Mouse (Mus musculus) forebrain, embryonic 11.5 days (tissue): ENCODE measurements around the gene Ssbp3. TPM values are rescaled to one million over a fixed set of nuclear protein-coding genes. Genes with fewer than 3 reads are reported as not detected.

ENCODE experiments used
- ATAC-seq: fragments of 200-750 bp; cut with Nextera tagmentation; replicated peaks from 2 replicates; pipeline ENCODE4 v1.8.0; 2017; ENCODE audit warnings: moderate TSS enrichment; ENCODE audit not compliant: low FRiP score
- DNase-seq: peaks from one replicate; pipeline ENCODE4 v3.0.0-alpha.2; 2017; ENCODE audit warnings: low spot score
- H3K27ac ChIP-seq: fragments of 300-500 bp; sonication (generic); 2 replicates; pipeline ENCODE4 v1.5.1; 2014; ENCODE audit warnings: low read depth, low read length
- H3K27me3 ChIP-seq: fragments of 300-500 bp; sonication (generic); 2 replicates; pipeline ENCODE4 v1.6.1; 2014; ENCODE audit warnings: mild to moderate bottlenecking, low read length, mixed read lengths; ENCODE audit not compliant: control insufficient read depth, insufficient read depth
- H3K36me3 ChIP-seq: fragments of 300-500 bp; sonication (generic); 2 replicates; pipeline ENCODE4 v1.6.1; 2014; ENCODE audit warnings: mild to moderate bottlenecking, low read length, moderate library complexity, mixed read lengths; ENCODE audit not compliant: control insufficient read depth, insufficient read depth
- H3K4me1 ChIP-seq: fragments of 300-500 bp; sonication (generic); replicated peaks from 2 replicates; pipeline ENCODE4 v1.6.1; 2014; ENCODE audit warnings: low read length, mixed read lengths; ENCODE audit not compliant: control insufficient read depth, insufficient read depth
- H3K4me2 ChIP-seq: fragments of 300-500 bp; sonication (generic); 2 replicates; pipeline ENCODE4 v1.6.1; 2014; ENCODE audit warnings: low read depth, mild to moderate bottlenecking, low read length, moderate library complexity, mixed read lengths; ENCODE audit not compliant: severe bottlenecking
- H3K4me3 ChIP-seq: fragments of 300-500 bp; sonication (generic); 2 replicates; pipeline ENCODE4 v1.5.1; 2014; ENCODE audit warnings: low read depth, low read length
- H3K9ac ChIP-seq: fragments of 300-500 bp; sonication (generic); 2 replicates; pipeline ENCODE4 v1.6.1; 2014; ENCODE audit warnings: low read length
- H3K9me3 ChIP-seq: fragments of 300-500 bp; sonication (generic); 2 replicates; pipeline ENCODE4 v1.6.1; 2016; ENCODE audit warnings: low read length, mixed read lengths; ENCODE audit not compliant: control insufficient read depth
- WGBS: fragments of 180-500 bp; shearing (Covaris S2); extraction: QIAGEN DNeasy Blood & Tissue Kit; methylation state at CpG from one replicate; pipeline ENCODE4 v1.1.7; 2014; 5-methylcytosine and 5-hydroxymethylcytosine counted together
- polyA plus RNA-seq: library from polyadenylated mRNA; unstranded; fragments of >200 nt; fragmentation: Nextera tagmentation; extraction: Ambion mirVana; gene quantifications from 2 replicates; pipeline ENCODE4 v1.2.1, GENCODE M21; 2014

The Ssbp3 gene
- polyA plus RNA-seq, 1 experiment from 2014 or later = 135 TPM

DNA sequence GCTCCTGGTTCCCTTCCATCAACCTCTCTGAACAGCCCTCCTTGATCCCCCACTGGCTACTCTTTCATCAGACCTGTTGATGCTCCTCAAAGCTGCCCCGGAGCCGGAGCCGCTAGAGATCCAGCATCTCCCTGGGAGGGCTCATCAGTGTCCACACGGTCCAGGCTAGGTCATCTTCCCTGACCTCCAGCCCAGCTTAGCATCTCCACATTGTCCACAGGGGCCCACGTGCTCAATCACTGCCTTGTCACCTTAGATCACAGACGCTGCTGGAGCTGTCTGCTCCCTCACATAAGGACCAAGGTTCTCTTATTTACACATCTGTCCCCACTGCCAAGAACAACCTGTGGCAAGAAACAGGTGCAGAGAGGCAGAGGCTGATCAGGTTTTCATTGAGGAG is 9.8 kb upstream of the Ssbp3 start:
- Histone ChIP-seq H3K4me2 (no peak overlapping the region), H3K27ac (no peak overlapping the region), H3K4me1 (no peaks in the 10 kb centered on the region), H3K9me3 (no peaks in the 10 kb centered on the region), H3K9ac (no peak overlapping the region), H3K36me3 (no peaks in the 10 kb centered on the region), H3K27me3 (no peaks in the 10 kb centered on the region), H3K4me3 (no peak overlapping the region)
- DNase-seq (no peak), ATAC-seq (no peak)
- WGBS = 36% methylated on average over 6 of the region's 6 CpGs

DNA sequence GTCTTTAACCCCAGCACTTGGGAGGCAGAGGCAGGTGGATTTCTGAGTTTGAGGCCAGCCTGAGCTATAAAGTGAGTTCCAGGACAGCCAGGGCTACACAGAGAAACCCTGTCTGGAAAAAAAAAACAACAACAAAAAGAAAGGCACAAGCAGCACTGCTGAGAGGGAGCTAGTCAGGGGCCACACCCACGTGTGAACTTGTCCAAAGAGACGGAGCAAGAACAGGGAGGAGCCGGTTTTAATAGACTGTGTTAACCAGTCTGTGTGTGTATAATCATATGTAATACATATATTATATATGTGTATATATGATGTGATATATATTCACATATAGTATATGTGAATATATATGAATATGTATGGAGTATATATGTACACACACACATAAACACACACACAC is 8.9 kb upstream of the Ssbp3 start:
- no peak for ATAC-seq
- no peaks in the 10 kb centered on the region for H3K4me1 ChIP-seq

DNA sequence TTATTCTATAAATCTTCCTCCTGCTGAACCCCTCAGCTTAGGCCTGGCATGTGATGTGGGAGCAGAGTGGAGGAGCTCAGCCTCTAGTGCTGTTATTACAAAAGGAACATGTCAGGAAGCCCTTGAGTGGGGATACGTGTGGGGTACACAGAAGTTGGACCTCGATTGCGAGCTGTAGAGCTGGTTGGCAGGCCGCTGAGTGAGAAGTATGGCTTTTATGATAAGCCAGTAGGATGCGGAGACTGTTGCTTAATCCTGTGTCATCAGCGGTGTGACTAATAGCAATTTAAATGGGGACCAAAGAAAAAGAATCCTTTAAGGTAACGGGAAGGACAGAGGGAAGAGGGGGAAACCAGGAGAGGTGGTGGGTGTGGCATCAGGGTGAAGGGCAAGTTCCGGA is 8.3 kb upstream of the Ssbp3 start:
- 73% methylated on average over 8 of the region's 8 CpGs for WGBS
- DNase-seq = no peak
- no peak overlapping the region for H3K27ac ChIP-seq
- H3K27me3 ChIP-seq = no peaks in the 10 kb centered on the region
- no peaks in the 10 kb centered on the region for H3K9me3 ChIP-seq
- H3K36me3 ChIP-seq = no peaks in the 10 kb centered on the region
- H3K4me2 ChIP-seq = no peak overlapping the region
- ATAC-seq = no peak
- H3K4me3 ChIP-seq = no peak overlapping the region
- H3K9ac ChIP-seq = no peak overlapping the region
- no peaks in the 10 kb centered on the region for H3K4me1 ChIP-seq

More for the DNA sequence above, 8.9 kb upstream of the Ssbp3 start:
- no peaks in the 10 kb centered on the region for H3K36me3 ChIP-seq
- H3K9ac ChIP-seq = no peak overlapping the region
- H3K9me3 ChIP-seq = no peaks in the 10 kb centered on the region
- no peak overlapping the region for H3K4me2 ChIP-seq
- H3K27ac ChIP-seq = no peak overlapping the region
- WGBS = 86% methylated on average over 3 of the region's 3 CpGs
- DNase-seq = no peak
- H3K27me3 ChIP-seq = no peaks in the 10 kb centered on the region
- H3K4me3 ChIP-seq = no peak overlapping the region

DNA sequence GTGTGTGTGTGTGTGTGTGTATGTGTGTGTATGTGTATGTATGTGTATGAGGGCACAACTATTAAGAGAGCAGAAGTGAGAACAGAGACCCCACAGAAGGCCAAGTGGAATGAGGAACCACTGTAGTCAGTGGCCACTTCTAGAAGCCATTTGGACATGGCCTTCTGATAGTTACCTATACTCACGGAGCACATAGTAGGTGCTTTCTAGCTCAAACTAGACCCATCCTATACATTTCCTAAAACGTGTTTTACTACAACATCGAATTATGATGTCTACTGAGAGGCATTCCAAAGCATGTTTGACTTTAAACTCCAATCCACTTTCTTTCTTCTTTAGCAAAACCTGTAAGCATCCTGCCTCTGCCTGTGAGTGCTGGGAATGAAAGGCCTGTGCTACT is 4.6 kb upstream of the Ssbp3 start:
- Histone ChIP-seq H3K4me1 (peaks cover 27% of the 10 kb centered on the region), H3K9ac (no peak overlapping the region), H3K4me3 (no peak overlapping the region), H3K27ac (no peak overlapping the region), H3K36me3 (no peaks in the 10 kb centered on the region), H3K27me3 (no peaks in the 10 kb centered on the region), H3K4me2 (no peak overlapping the region), H3K9me3 (no peaks in the 10 kb centered on the region)
- ATAC-seq = no peak
- WGBS = 94% methylated on average over 3 of the region's 3 CpGs
- DNase-seq = no peak

DNA sequence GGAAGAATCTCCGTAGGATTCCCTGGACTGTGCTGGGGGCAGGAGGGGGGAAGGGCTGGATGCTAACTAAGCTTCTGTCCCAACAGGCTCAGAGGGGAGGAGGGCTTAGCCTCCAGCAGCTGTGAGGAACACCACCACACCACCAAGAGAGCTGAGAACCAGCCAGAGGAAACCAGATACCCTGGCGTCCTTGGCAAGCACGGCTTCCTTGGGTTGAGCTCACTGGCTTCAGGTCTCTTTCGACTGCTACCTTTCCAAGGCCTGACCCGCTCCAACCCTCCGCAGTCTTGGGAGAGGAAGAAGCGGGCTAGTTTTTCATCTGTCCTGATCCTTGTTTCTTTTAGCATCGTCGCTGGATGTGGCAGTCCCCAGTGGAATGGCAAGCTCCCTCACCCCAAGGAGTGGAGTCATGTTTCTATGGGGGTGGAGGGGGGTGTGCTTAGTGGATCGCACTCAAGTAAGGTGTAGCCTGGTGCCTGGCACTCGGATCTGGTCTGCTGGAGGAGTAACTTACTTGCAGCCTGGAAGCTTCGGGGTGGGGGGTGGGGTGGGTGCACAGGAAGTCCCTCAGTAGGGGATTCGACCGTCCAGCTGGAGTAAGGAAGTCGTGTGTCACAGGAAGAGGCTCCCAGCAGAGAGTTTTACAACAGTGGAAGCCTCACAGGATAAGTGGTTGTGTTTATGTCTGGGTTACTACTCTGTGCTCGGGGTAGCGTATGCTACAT is 2.6 kb upstream of the Ssbp3 start:
- no peak for ATAC-seq
- Histone ChIP-seq H3K36me3 (no peaks in the 10 kb centered on the region), H3K27ac (0 out of 2 replicates have a peak overlapping the region, but pooled peaks have one; percentile 21), H3K9ac (peak overlapping the region; percentile 29), H3K27me3 (no peaks in the 10 kb centered on the region), H3K4me2 (0 out of 2 replicates have a peak overlapping the region, but pooled peaks have one; percentile 8), H3K4me3 (no peak overlapping the region), H3K9me3 (no peaks in the 10 kb centered on the region), H3K4me1 (peaks cover 27% of the 10 kb centered on the region)
- DNase-seq = peak; percentile 66
- WGBS = 12% methylated on average over 17 of the region's 17 CpGs

DNA sequence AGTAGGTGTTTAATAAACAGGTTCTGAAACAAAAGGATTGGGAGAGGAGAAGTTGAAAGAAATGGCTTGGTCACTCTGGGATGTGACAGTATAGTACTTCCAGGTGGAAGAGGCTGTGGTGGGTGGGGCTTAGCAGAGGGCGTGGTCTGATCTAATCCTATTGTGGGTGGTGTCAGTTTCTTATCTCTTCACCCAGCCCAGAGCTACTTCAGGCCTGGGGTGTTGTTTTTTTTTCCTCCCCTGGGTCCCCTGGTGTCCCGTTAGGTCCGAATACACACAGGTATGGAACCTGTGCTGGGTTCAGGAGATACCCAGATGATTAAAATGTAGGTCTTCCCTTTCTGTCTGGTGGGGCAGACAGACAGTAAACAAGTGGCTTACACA is 2.1 kb upstream of the Ssbp3 start:
- WGBS = 20% methylated on average over 3 of the region's 3 CpGs
- no peak for DNase-seq
- Histone ChIP-seq H3K9ac (no peak overlapping the region), H3K4me1 (peaks cover 27% of the 10 kb centered on the region), H3K4me2 (no peak overlapping the region), H3K27ac (peak overlapping the region; percentile 99), H3K36me3 (no peaks in the 10 kb centered on the region; the same call in 1 of the 2 replicates), H3K9me3 (no peaks in the 10 kb centered on the region), H3K4me3 (no peak overlapping the region), H3K27me3 (no peaks in the 10 kb centered on the region)
- no peak for ATAC-seq

DNA sequence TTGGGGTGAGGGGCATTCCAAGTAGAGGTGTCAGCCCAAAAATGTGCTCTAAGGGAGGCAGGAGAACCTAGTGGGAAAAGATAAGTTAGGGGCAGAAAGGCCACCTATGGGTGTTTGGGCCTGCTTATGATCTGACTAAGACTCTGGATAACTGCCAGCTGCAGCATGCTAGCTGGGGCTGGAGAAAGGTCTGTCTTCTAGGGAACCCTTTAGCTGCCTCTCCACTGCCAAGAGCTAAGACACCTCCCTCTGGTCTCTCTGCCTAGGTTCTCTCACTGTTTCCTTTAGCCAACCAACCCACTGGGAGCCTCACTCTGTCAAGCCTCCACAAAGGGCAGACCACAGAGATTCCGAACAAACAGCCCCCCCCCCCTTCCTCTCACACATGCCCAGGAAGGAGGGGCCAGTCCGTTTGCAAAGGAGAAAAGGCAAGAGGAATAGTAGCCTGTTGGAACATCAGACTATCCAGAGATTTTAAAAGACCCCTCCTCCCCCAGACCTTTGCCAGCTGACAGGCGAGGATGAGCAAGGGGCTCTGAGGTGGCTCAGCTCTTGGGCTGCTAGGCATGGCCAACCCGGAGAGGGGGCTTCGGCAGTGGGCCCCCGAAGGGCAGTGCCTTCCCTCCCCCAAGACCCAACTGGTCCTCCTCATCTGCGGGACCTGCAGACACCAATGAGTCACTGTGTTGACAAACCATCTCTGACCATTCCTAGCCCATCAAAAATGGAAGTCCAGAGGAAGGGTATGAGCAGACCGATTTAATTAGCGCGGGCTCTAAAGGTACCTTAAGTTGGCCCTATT is 1.4 kb upstream of the Ssbp3 start:
- peak overlapping the region; percentile 99 for H3K4me2 ChIP-seq
- H3K4me1 ChIP-seq = peaks cover 33% of the 10 kb centered on the region
- WGBS = 3% methylated on average over 10 of the region's 10 CpGs
- H3K9me3 ChIP-seq = no peaks in the 10 kb centered on the region
- no peaks in the 10 kb centered on the region; the same call in 1 of the 2 replicates for H3K36me3 ChIP-seq
- ATAC-seq (peak; percentile 10; the same call in 1 of the 2 replicates), DNase-seq (peak; percentile 73)
- H3K4me3 ChIP-seq = peak overlapping the region; percentile 100
- H3K9ac ChIP-seq = peak overlapping the region; percentile 95
- H3K27ac ChIP-seq = peak overlapping the region; percentile 99
- no peaks in the 10 kb centered on the region for H3K27me3 ChIP-seq

DNA sequence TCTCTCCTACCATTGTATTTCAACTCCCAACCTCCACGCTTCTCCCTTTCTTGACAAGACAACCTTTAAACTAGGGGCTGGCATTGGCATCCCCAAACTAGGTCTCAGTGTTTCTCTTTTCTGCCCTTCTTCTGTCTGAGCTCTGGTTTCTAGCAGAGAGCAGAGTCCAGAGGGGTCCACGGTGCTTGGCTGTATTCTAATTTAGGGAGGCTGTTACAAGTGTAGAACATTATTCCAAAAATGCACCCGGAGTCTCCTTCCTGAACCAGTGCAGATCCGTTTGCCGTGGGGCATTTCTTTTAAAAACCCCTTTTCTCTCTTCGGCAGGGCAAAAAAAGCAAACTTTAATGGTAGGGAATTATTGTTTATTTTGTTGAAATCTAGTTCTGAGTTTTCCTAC is 704 bp upstream of the Ssbp3 start:
- ATAC-seq (no peak), DNase-seq (no peak)
- Histone ChIP-seq H3K9ac (peak overlapping the region; percentile 95), H3K27ac (peak overlapping the region; percentile 99), H3K27me3 (no peaks in the 10 kb centered on the region), H3K4me3 (peak overlapping the region; percentile 100), H3K9me3 (no peaks in the 10 kb centered on the region), H3K4me1 (peaks cover 39% of the 10 kb centered on the region), H3K4me2 (peak overlapping the region; percentile 99), H3K36me3 (no peaks in the 10 kb centered on the region; the same call in 1 of the 2 replicates)
- 2% methylated on average over 6 of the region's 6 CpGs for WGBS
